Mouse (Mus musculus): Measurements from ENCODE around the gene Drc1.

Gene Drc1

GRCm38 (mm10) chr5:30411524-30411923, 130.3 kb downstream of the Drc1 start:
- no peak for DNase-seq (ENCODE audit: low read depth, low spot score)

DNA sequence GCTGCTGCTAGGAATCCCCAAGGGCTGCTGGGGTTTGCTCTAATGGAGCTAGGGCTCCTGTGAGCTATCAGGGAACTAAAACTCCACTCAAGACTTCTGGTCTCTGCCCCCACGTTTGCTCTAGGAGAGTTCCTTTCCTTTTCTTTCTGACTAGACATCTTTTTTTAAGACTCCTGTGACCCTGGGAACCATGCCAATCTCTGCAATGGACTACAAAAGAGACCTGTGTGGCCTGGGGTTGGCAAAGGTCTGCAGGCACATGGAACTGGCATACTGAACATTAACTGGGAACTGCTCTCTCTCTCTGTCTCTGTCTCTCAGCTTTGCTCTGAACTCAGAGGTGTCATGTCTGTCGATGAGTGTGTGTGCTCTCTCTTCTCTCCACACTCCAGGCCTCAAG, 134.2 kb downstream of the Drc1 start:
- no peak for DNase-seq (ENCODE audit: low read depth, low spot score)

GRCm38 (mm10) chr5:30415876-30416275, 134.7 kb downstream of the Drc1 start:
- DNase-seq (ENCODE audit: low read depth, low spot score) = no peak

Measured in skeletal muscle tissue, adult 2 months (tissue).